Mouse (Mus musculus) right cerebral cortex, adult 2 months (tissue): ENCODE measurements around the gene Prkar1b.

Experiments
- DNase-seq, 2 experiments: peaks; one replicate each; pipeline ENCODE4 v3.0.0; 2021 to 2022; ENCODE audit warnings: low spot score in 2 of 2

The Prkar1b gene

GRCm38 (mm10) chr5:139004588-139004987, 145.2 kb downstream of the Prkar1b start:
- DNase-seq = no peak

- DNase-seq = no peak
Observed at GRCm38 (mm10) chr5:138999716-139000115, 150.1 kb downstream of the Prkar1b start.

GRCm38 (mm10) chr5:138997936-138998580, 151.7 kb downstream of the Prkar1b start:
- peak; percentile 50 to 59 for DNase-seq

- DNase-seq = peak; percentile 57 to 60
Observed at GRCm38 (mm10) chr5:138997171-138997788, 152.5 kb downstream of the Prkar1b start, which contains the start of gene Pdgfa. Pdgfa (minus strand) TSS chr5:138997370.

GRCm38 (mm10) chr5:138996322-138997073, 153.3 kb downstream of the Prkar1b start:
- DNase-seq = peak; percentile 45 to 46

- peak; percentile 64 to 68 for DNase-seq
Observed at GRCm38 (mm10) chr5:138995721-138996311, 154.0 kb downstream of the Prkar1b start.

GRCm38 (mm10) chr5:138994786-138995720, 154.7 kb downstream of the Prkar1b start:
- DNase-seq = peak; percentile 70 to 74

- DNase-seq = peak; percentile 30 to 34
Observed at GRCm38 (mm10) chr5:138994108-138994785, 155.6 kb downstream of the Prkar1b start.

GRCm38 (mm10) chr5:138993371-138994107, 156.3 kb downstream of the Prkar1b start:
- peak in 1 of 2 experiments; percentile 31 for DNase-seq

- DNase-seq = no peak
Observed at GRCm38 (mm10) chr5:138992611-138993370, 157.0 kb downstream of the Prkar1b start.

- DNase-seq = no peak
Observed at GRCm38 (mm10) chr5:138991734-138992133, 158.1 kb downstream of the Prkar1b start.

GRCm38 (mm10) chr5:138990659-138991380, 159.0 kb downstream of the Prkar1b start:
- no peak for DNase-seq

- DNase-seq = no peak
Observed at GRCm38 (mm10) chr5:138989567-138989966, 160.2 kb downstream of the Prkar1b start.

- no peak for DNase-seq
Observed at GRCm38 (mm10) chr5:138988764-138989163, 161.0 kb downstream of the Prkar1b start.

GRCm38 (mm10) chr5:138987994-138988393, 161.8 kb downstream of the Prkar1b start:
- no peak for DNase-seq

GRCm38 (mm10) chr5:138981921-138982320, 167.9 kb downstream of the Prkar1b start:
- no peak for DNase-seq

GRCm38 (mm10) chr5:138980608-138981007, 169.2 kb downstream of the Prkar1b start:
- DNase-seq = no peak

- peak; percentile 40 to 43 for DNase-seq
Observed at GRCm38 (mm10) chr5:138979840-138980239, 170.0 kb downstream of the Prkar1b start.
